Mouse (Mus musculus) forebrain, embryonic 12.5 days (tissue): ENCODE data around the gene Ctdnep1. TPM values are rescaled to one million over a fixed set of nuclear protein-coding genes. Genes with fewer than 3 reads are reported as not detected.

Experiments used
- ATAC-seq: fragments of 200-750 bp; cut with Nextera tagmentation; 2 replicates; pipeline ENCODE4 v1.8.0; 2017; ENCODE audit warnings: moderate TSS enrichment; ENCODE audit not compliant: low FRiP score
- H3K27ac ChIP-seq: fragments of 300-500 bp; sonication (generic); 2 replicates; pipeline ENCODE4 v1.5.1; 2016; ENCODE audit warnings: mild to moderate bottlenecking
- H3K27me3 ChIP-seq: fragments of 300-500 bp; sonication (generic); 2 replicates; pipeline ENCODE4 v1.6.1; 2016; ENCODE audit warnings: mild to moderate bottlenecking
- H3K36me3 ChIP-seq: fragments of 300-500 bp; sonication (generic); replicated peaks from 2 replicates; pipeline ENCODE4 v1.6.1; 2016; ENCODE audit warnings: mild to moderate bottlenecking
- H3K4me1 ChIP-seq: fragments of 300-500 bp; sonication (generic); 2 replicates; pipeline ENCODE4 v1.6.1; 2016
- H3K4me2 ChIP-seq: fragments of 300-500 bp; sonication (generic); 2 replicates; pipeline ENCODE4 v1.6.1; 2016; ENCODE audit warnings: mild to moderate bottlenecking, moderate library complexity
- H3K4me3 ChIP-seq: fragments of 300-500 bp; sonication (generic); replicated peaks from 2 replicates; pipeline ENCODE4 v1.5.1; 2016; ENCODE audit warnings: mild to moderate bottlenecking
- H3K9ac ChIP-seq: fragments of 300-500 bp; sonication (generic); 2 replicates; pipeline ENCODE4 v1.6.1; 2016; ENCODE audit warnings: mild to moderate bottlenecking
- H3K9me3 ChIP-seq: fragments of 300-500 bp; sonication (generic); 2 replicates; pipeline ENCODE4 v1.6.1; 2016
- WGBS: fragments of 180-500 bp; shearing (Covaris S2); methylation state at CpG from one replicate; pipeline ENCODE4 v1.1.7; 2016; 5-methylcytosine and 5-hydroxymethylcytosine counted together
- polyA plus RNA-seq: library from polyadenylated mRNA; unstranded; fragments of >200 nt; fragmentation: Nextera tagmentation; extraction: Ambion mirVana; gene quantifications from 2 replicates; pipeline ENCODE4 v1.2.1, GENCODE M21; 2016

The Ctdnep1 gene
- polyA plus RNA-seq, 1 experiment from 2014 or later, result 20.7 TPM

DNA sequence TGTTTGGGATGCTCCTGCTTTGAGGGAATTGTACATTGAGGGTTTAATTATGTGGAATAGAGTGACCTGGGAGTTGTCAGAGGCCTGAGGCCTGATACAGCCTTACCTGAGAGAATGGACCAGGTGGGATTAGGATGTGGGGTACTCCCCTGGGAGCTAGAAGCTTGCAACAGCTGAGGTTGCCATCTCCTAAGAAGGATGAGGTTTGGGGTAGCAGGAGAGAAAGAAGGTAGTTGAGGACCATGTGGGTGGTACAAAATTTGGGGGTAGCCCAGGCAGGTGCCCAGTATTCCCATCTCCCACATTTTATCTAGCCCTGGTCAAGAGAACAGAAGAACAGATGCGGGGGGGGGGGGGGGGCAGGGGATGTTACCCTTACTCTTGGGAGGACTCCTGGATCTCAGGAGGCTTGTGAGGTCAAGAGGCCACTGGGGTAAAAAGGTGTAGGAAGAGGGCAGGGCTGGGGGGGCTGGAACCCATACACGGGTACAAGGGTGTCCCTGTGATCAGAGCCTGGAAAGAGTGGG, 38.6 kb downstream of the Ctdnep1 start:
- Histone ChIP-seq H3K9ac (peak overlapping the region; percentile 96), H3K4me1 (peaks cover 72% of the 10 kb centered on the region), H3K9me3 (no peaks in the 10 kb centered on the region), H3K36me3 (no peaks in the 10 kb centered on the region), H3K4me2 (peak overlapping the region; percentile 93), H3K27me3 (no peaks in the 10 kb centered on the region), H3K4me3 (peak overlapping the region; percentile 70), H3K27ac (peak overlapping the region; percentile 90)
- ATAC-seq, result no peak
- 26% methylated on average over 2 of the region's 2 CpGs for WGBS

- Histone ChIP-seq H3K4me2 (peak overlapping the region; percentile 93), H3K9ac (peak overlapping the region; percentile 96), H3K4me3 (peak overlapping the region; percentile 70), H3K9me3 (no peaks in the 10 kb centered on the region), H3K36me3 (no peaks in the 10 kb centered on the region), H3K27me3 (no peaks in the 10 kb centered on the region), H3K27ac (peak overlapping the region; percentile 90), H3K4me1 (peaks cover 72% of the 10 kb centered on the region)
- no peak for ATAC-seq
- 9% methylated on average over 8 of the region's 8 CpGs for WGBS
Measured at GRCm38 (mm10) chr11:70020022-70020631, 39.2 kb downstream of the Ctdnep1 start.

GRCm38 (mm10) chr11:70020731-70021263, 39.8 kb downstream of the Ctdnep1 start:
- Histone ChIP-seq H3K27me3 (no peaks in the 10 kb centered on the region), H3K4me3 (peak overlapping the region; percentile 70), H3K9ac (peak overlapping the region; percentile 96), H3K36me3 (no peaks in the 10 kb centered on the region), H3K4me1 (peaks cover 77% of the 10 kb centered on the region), H3K27ac (peak overlapping the region; percentile 90), H3K4me2 (peak overlapping the region; percentile 93), H3K9me3 (no peaks in the 10 kb centered on the region)
- under 1% methylated on average over 8 of the region's 8 CpGs for WGBS
- peak; percentile 77 for ATAC-seq

- 2% methylated on average over 40 of the region's 40 CpGs for WGBS
- Histone ChIP-seq H3K4me3 (peak overlapping the region; percentile 70), H3K9ac (peak overlapping the region; percentile 53), H3K9me3 (no peaks in the 10 kb centered on the region), H3K27me3 (no peaks in the 10 kb centered on the region), H3K4me1 (peaks cover 84% of the 10 kb centered on the region), H3K27ac (peak overlapping the region; percentile 90), H3K4me2 (peak overlapping the region; percentile 93), H3K36me3 (no peaks in the 10 kb centered on the region)
- peak; percentile 79 for ATAC-seq
Measured at GRCm38 (mm10) chr11:70021264-70022132, 40.5 kb downstream of the Ctdnep1 start.

GRCm38 (mm10) chr11:70023481-70024150, 42.7 kb downstream of the Ctdnep1 start:
- peak overlapping the region; percentile 64 for H3K9ac ChIP-seq
- WGBS, result 3% methylated on average over 27 of the region's 29 CpGs
- no peaks in the 10 kb centered on the region for H3K27me3 ChIP-seq
- peaks cover 88% of the 10 kb centered on the region for H3K4me1 ChIP-seq
- ATAC-seq, result no peak
- no peaks in the 10 kb centered on the region for H3K36me3 ChIP-seq
- peak overlapping the region; percentile 41 for H3K4me3 ChIP-seq
- H3K27ac ChIP-seq, result peak overlapping the region; percentile 68
- H3K9me3 ChIP-seq, result no peaks in the 10 kb centered on the region
- peak overlapping the region; percentile 72 for H3K4me2 ChIP-seq

GRCm38 (mm10) chr11:70024151-70024514, 43.2 kb downstream of the Ctdnep1 start:
- peak overlapping the region; percentile 68 for H3K27ac ChIP-seq
- H3K9me3 ChIP-seq, result no peaks in the 10 kb centered on the region
- peaks cover 86% of the 10 kb centered on the region for H3K4me1 ChIP-seq
- H3K36me3 ChIP-seq, result no peaks in the 10 kb centered on the region
- 11% methylated on average over 5 of the region's 6 CpGs for WGBS
- ATAC-seq, result no peak
- peak overlapping the region; percentile 41 for H3K4me3 ChIP-seq
- peak overlapping the region; percentile 64 for H3K9ac ChIP-seq
- H3K27me3 ChIP-seq, result no peaks in the 10 kb centered on the region
- H3K4me2 ChIP-seq, result peak overlapping the region; percentile 72

DNA sequence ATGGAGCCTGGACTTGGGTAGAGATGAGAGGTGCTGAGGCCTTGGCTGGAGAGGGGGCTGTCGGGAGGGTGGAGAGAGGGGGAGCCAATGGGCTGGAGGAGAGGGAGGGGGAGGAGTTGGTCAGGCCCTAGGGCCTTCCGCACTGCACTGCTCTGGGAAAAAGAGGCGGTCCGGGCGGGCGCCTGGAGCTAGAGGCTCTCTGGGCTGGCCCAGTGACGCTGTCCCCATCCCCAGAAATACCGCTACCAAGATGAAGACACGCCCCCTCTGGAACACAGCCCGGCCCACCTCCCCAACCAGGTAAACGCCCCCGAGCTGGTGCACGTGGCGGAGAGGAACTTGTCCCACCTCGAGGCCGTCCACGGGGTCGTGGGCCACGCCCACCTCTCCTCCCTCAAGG, 45.7 kb downstream of the Ctdnep1 start:
- Histone ChIP-seq H3K4me2 (peak overlapping the region; percentile 67), H3K27ac (peak overlapping the region; percentile 96), H3K9me3 (no peaks in the 10 kb centered on the region), H3K4me3 (peak overlapping the region; percentile 28), H3K36me3 (peaks cover 12% of the 10 kb centered on the region), H3K9ac (peak overlapping the region; percentile 36), H3K4me1 (peaks cover 87% of the 10 kb centered on the region), H3K27me3 (no peaks in the 10 kb centered on the region)
- 0 out of 2 replicates have a peak, but pooled peaks have one; percentile 8 for ATAC-seq
- 1% methylated on average over 14 of the region's 19 CpGs for WGBS

DNA sequence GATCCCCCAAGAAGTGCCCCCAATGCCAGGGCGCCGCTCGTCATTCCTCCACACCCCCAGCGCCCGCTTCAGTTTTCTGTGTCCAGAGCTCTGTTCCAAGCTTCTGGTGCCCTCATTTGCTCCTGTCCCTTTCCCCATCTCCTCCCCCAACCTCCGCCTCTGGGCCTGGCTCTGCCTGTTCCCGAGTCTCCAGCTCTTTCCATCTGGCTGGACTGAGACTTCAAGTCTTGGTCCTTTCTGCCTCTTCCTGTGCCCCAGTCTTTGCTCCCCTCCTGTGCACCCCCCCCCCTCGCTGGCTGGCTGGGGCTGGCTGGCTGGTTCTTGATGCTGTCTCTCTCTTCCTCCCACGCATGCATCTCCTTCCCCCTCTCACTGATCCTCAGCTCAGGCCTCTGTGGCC, 46.4 kb downstream of the Ctdnep1 start:
- ATAC-seq, result no peak
- Histone ChIP-seq H3K4me2 (peak overlapping the region; percentile 67), H3K9me3 (no peaks in the 10 kb centered on the region), H3K36me3 (peaks cover 19% of the 10 kb centered on the region), H3K27me3 (no peaks in the 10 kb centered on the region), H3K4me3 (peak overlapping the region; percentile 28), H3K27ac (peak overlapping the region; percentile 96), H3K4me1 (peaks cover 82% of the 10 kb centered on the region), H3K9ac (peak overlapping the region; percentile 36)
- WGBS, result 33% methylated on average over 9 of the region's 9 CpGs

DNA sequence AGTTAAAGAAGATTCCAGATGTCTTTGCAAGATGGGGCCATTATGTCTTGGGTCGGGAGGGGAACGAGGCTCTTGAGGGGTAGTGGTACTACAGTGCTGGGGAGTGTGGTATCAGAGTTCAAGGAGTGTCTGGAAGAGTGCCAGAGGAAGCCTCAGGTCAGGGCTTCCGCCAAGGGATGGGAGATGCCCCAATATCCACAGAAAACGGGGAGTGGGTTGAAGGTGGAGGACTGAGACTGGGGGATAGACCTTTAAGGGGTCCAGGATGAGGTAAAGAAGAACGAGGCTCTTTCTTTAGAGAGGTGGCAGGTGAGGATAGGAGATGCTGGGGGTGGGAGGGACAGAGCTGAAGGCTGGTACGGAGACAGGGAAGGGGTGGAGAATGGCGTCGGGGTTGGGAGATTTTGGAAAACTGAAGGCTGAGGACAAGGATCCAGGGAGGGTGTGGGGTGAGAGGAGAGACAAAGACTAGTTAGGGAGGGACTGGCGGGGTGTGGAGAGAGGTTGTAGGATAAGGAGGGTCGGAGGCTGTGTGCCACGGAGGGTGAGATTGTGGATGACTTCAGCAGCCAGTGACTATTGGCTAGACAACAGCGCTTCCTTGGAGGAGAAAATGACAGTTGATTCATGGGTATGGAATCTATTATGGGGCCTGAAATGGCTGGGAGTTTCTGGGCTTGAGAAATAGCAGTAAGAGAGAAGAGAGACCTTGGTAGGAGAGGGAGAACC, 47.6 kb downstream of the Ctdnep1 start:
- Histone ChIP-seq H3K27ac (peak overlapping the region; percentile 96), H3K9me3 (no peaks in the 10 kb centered on the region), H3K4me3 (peak overlapping the region; percentile 36), H3K27me3 (no peaks in the 10 kb centered on the region), H3K9ac (peak overlapping the region; percentile 39), H3K4me1 (peaks cover 70% of the 10 kb centered on the region), H3K36me3 (peaks cover 27% of the 10 kb centered on the region), H3K4me2 (peak overlapping the region; percentile 67)
- peak; percentile 2; the same call in 1 of the 2 replicates for ATAC-seq
- 21% methylated on average over 12 of the region's 12 CpGs for WGBS

DNA sequence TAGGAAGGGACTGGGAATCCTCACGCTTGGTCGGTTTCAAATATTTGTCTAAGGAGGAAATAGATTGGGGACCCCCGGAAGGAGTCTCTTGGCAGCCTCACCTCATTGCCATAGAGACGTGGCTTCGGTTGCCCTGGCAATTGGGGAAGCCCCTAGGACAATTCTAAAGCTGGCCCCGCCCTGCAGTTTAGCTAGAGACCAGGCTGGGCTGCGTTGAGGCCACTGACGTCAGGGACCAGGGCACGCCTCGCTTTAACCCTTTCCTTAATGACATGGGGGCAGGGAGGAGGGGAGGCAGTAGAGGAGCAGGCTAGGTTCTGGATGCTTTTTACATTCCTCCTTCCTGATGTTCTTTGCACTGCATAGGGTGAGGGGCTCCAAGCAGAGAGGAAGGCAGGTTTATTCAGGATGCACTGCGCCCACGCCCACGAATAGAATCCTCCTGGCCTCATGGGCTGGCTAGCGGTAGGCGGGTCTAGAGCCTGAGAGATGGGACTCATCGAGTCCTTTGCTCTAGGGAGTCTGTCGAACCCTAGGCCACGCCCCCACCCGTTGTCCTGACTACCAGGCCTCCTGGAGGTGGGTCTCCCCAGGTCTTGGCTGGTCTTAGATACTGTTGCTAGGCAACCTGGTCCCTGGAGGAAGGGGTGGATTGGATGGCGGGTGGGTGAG, 48.3 kb downstream of the Ctdnep1 start:
- peak overlapping the region; percentile 36 for H3K4me3 ChIP-seq
- peaks cover 64% of the 10 kb centered on the region for H3K4me1 ChIP-seq
- H3K36me3 ChIP-seq, result peaks cover 33% of the 10 kb centered on the region
- H3K9ac ChIP-seq, result peak overlapping the region; percentile 57
- WGBS, result 0% methylated on average over 20 of the region's 20 CpGs
- peak; percentile 95 for ATAC-seq
- peak overlapping the region; percentile 67 for H3K4me2 ChIP-seq
- no peaks in the 10 kb centered on the region for H3K9me3 ChIP-seq
- no peaks in the 10 kb centered on the region for H3K27me3 ChIP-seq
- H3K27ac ChIP-seq, result peak overlapping the region; percentile 96
